Mouse (Mus musculus) cerebellum, adult 9-10 months (tissue): ENCODE measurements around the gene Snx18.

Experiments
- DNase-seq: peaks from one replicate; pipeline ENCODE4 v3.0.0; 2022

The Snx18 gene

DNA sequence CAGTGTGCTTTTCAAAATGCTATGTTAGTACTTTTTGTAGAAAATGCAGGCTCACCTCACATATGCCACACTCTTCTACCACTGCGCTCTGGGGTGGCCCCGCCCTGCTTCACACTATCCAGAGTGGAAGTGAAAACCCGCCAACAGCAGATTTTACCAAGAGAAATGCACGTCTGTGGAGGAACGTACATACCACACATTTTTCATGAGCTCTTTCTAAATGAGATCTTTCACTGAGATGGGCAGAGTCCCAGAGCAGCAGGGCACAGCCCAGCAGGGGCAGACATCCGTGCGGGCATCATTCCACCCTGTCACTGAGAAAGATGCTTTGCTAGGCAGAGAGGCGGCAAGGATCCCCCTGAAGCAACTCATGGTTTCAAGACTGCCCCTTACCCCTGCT is 22.4 kb downstream of the Snx18 start:
- DNase-seq = peak; percentile 79

- peak; percentile 39 for DNase-seq
Observed at GRCm38 (mm10) chr13:113595219-113595618, 23.1 kb downstream of the Snx18 start.

DNA sequence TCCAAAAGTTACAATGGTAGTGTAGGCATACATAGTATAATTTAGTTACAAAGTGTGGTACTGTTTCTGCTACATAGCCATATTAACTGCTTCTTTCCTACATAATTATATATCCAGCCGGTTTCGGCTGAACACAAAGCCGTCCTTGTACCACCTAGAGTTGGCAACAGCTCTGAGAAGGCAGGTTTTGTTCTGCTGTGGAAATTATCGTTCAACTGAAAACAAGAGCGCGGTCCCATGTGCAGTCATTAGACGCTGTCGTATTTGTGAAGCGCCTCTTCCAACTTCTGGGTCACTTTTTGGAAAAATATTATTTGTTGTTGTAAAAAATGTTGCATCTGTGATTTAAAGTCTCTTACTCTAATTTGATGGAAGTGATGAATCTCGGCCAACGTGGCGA is 24.0 kb downstream of the Snx18 start:
- DNase-seq = no peak

DNA sequence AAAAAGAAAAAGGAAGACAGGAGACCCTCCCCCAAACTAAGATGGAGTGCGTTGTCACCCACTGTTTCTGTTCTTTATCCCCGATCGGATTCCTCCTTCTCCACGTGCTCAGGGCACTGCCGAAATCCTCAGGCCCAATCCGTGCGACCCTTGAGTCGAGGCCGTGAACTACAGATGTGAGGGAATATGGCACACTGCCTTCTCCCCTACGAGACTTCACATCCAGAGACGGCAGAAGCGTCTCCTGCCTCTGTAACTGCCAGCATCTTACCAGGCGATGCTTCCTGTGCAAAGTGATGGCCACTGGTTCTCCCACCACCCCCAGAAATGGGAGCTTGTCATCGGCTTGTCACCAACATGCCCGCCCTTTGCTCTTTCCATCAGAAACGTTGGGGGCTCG is 24.7 kb downstream of the Snx18 start:
- DNase-seq = peak; percentile 3

GRCm38 (mm10) chr13:113592703-113593200 is 25.6 kb downstream of the Snx18 start:
- peak; percentile 4 for DNase-seq

- DNase-seq = no peak
Observed at GRCm38 (mm10) chr13:113591336-113591735, 27.0 kb downstream of the Snx18 start.

DNA sequence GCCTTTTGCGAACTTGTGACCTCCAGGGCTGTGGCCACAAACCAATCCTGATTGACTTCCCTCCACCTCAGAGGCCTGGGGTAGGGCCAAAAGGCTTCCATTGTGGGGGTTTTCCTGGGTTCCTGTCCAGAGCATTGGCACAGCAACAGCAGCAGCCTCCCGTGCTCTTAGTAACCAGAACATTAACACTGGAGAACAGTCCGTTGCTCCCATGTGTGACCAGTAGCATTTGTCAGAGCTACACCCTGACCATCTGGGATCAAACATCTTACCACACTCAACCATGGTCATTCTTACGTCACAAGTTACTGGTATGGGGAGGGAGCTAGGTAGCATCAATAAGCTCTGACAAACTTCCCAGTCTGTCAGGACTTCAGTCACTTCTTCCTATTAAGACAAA is 28.1 kb downstream of the Snx18 start:
- no peak for DNase-seq

DNA sequence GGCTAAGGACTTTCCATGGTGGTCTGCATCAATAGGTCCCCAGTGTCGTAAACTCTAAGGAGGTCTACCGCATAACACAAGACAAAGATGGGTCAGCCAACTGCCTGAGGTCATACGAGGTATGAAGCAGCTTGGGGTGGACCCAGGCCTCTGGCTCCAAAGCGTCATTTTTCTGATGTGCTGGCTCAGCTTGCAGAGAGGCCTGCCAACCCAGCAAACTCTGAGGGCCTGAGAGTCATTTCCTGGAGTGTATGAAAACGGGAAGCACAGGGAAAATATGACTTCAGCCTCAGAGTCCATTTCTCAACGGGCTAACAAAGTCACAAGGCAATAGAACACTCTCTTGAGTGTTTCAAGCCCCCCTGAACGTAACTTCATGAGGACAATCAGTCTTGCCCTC is 28.9 kb downstream of the Snx18 start:
- DNase-seq = peak; percentile 3

GRCm38 (mm10) chr13:113587200-113587936 is 31.0 kb downstream of the Snx18 start:
- no peak for DNase-seq

GRCm38 (mm10) chr13:113585606-113586005 is 32.8 kb downstream of the Snx18 start:
- DNase-seq = no peak

DNA sequence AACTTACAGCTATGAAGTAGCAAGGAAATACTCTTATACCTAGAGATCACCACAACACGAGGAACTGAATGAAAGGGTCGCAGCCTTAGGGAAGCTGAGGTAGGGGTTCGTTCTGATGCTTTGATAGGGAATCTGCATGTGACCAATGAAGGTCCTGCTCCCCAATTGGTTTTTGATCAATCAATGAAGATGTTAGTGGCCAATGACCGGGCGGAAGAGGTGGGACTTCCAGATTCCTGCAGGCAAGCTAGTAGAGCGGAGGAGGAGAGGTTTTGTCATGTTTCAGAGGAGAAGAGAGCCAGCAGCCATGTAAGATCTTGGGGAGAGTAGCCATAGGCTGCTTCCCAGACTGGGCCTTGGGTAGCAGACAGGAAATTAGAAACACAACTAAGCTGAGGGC is 33.9 kb downstream of the Snx18 start:
- no peak for DNase-seq

DNA sequence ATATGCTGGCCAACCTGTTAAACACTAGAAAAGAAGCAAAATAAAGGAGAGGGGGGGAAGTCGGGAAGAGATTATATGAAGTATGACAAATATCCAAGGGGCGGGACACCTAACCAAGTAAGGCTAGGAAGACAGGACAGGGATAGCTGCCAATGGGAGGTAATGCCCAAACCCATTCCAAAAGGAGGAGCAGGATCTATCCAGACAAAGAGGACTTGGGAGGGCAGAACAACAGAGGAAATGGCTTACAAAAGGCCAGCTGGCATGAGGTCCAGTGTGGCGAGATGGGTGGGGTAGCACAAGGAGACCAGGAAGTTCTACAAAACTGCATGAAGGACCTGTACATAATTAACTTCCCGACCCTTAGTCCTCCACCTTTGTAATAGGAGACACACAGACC is 34.8 kb downstream of the Snx18 start:
- DNase-seq = no peak

- no peak for DNase-seq
Observed at GRCm38 (mm10) chr13:113582024-113582423, 36.3 kb downstream of the Snx18 start.

- no peak for DNase-seq
Observed at GRCm38 (mm10) chr13:113581436-113581835, 36.9 kb downstream of the Snx18 start.

- no peak for DNase-seq
Observed at GRCm38 (mm10) chr13:113580400-113580790, 38.0 kb downstream of the Snx18 start.

DNA sequence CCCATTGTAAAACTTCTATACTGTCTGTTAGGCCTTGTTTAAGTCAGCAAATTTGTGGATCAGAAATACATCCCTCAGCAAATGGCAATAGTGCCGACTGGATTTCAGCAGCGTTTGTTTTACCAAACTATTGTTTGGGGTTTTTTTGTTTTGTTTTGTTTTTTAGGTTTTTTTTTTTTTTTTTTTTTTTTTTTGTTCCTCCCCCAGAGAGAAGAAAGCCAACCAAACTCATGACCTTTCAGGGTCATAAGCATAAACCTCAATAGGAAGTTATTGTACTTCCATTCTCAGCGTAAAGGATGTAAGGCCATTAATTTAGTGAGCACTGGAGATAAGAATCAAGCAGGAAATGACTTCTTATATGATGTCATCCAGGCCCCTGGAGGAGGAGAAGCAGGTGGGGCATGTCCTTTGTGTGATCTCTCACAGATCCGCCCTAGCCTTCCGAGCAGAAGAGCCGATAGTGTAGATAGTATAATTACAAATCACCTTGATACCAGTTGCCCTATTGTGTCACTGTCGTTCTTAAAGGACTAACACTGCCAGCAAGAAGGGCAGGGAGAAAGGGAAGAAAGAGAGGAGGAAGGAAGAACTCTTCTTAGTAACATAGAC is 38.5 kb downstream of the Snx18 start:
- DNase-seq = no peak

DNA sequence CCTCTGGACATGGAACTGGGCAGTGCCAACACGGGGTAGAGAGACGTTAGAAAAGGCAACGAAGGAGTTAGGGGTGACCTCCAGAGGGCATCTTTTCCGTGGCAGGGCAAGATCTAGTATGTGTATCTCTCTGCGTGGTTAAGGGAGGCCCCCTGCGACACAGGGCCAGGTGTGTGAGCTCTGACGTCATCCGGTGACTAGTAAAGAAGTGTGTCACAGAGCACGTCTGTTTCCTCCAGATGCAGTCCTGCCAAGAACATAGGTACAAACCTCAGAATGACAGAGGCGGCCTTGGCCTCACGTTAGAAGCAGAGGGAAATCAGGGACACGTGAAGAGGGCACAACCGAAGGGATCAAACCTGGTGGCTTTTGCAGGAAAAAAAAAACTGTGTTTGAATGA is 44.1 kb downstream of the Snx18 start:
- DNase-seq = no peak

- no peak for DNase-seq
Observed at GRCm38 (mm10) chr13:113573377-113573776, 45.0 kb downstream of the Snx18 start.

DNA sequence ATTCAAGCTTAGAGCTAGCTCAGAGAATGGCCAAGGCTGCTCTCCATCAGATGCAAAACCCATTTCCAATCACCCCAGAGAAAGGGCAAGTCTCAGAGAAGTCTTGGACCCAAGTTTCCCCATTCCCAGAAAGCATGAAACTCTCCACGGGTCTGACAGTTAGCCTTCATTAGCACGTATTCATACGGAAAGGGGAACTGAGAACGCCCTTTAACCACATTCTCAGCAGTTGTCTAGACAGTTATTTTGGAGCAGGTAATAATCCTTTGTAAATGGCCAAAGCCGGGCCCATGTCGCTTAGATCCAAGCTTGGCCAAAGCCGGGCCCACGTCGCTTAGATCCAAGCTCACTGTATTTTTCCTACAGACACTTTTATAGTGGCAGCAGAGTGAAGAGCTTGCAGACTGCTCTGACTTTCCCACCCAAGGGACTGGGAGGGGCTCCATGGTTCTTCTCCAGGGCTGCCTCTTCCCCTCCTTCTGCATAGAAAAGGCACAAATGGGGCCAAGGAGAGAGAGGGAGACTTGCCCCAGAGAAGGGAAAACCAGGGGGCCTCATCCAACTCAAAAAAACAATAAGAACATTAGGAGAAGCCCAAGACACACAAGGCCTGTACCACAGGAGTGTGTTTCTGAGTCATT is 46.2 kb downstream of the Snx18 start:
- no peak for DNase-seq

GRCm38 (mm10) chr13:113569526-113569925 is 48.8 kb downstream of the Snx18 start:
- DNase-seq = no peak

DNA sequence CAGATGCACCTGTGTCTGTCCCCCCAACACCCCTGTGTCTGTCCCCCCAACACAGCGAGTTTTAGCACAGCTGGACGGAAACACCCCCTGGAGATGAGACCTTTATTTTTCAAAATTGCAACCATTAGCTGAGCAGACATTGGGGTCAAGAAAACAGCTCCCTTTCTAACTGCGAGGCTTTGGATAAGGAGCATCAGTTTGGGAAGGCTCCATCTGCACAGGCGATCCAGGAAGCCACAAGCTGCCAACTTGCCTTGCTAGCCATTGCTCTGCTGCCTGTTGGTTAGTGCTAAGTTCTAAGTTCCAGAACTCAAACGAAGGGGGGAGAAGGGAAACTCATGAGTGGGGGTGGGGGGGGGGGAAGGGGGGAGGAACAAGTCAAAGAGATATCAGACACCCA is 51.4 kb downstream of the Snx18 start:
- DNase-seq = no peak

DNA sequence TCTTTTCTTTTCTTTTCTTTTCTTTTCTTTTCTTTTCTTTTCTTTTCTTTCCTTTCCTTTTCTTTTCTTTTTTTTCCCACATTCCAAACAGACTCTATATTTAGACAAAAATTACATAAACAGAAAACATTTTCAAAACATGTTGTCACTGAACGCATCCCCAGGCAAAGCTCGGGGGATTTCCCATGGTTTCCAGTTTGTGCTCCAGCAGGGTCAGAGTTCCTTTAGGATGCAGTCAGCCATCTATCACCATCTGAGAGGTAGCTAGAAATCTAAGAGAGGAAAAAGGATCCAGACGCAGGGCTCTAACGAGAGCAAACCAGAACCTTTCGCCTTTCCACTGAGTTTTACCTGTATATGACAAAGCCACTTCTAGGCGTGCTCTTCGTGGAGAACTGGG is 52.0 kb downstream of the Snx18 start:
- no peak for DNase-seq

DNA sequence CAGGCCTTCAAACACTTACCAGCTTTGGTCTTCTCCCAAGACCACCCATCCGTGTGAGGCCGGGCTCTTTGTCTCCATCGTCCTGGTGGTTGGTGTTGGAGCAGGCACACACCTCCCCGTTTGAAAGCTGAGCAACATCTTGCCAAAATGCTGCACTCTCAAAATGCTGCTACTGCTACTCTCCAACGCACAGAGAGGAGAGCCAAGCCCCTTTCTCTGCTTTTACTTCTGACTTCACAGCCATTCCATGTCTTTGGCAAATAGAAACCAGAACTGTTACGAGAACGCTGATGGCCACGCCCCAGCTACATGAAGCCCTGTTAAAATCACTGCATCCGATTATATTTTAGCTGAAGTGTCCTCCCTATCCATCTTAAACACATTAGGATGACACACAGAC is 58.7 kb downstream of the Snx18 start:
- no peak for DNase-seq

GRCm38 (mm10) chr13:113556538-113556937 is 61.8 kb downstream of the Snx18 start:
- no peak for DNase-seq
